In genomic region chr10:66539846-66540245, GRCm38 (mm10) we compare ENCODE assay signal across 26 mouse cellular contexts.
"Had no signal": no experiment of that assay in that cellular context is flagged by ENCODE, and none has a peak within 500 bp of the region (broad histone marks: within the 10 kb centered on the region; RNA-seq: fewer than 3 reads in every experiment).

No protein-coding gene starts in this region.

- H3K27ac ChIP-seq: heart, adult 2 months; heart, embryonic 13.5 days; heart, embryonic 15.5 days; hindbrain, embryonic 13.5 days; hindbrain, embryonic 15.5 days; hindbrain, postnatal 0 days; kidney, embryonic 15.5 days; kidney, postnatal 0 days; limb, embryonic 10.5 days; limb, embryonic 12.5 days had no signal

- H3K36me3 ChIP-seq: heart, embryonic 13.5 days; heart, embryonic 15.5 days; hindbrain, embryonic 13.5 days; hindbrain, embryonic 15.5 days; kidney, embryonic 15.5 days; limb, embryonic 10.5 days; limb, embryonic 12.5 days had no signal

- H3K9ac ChIP-seq: heart, embryonic 13.5 days; heart, embryonic 15.5 days; hindbrain, embryonic 13.5 days; hindbrain, embryonic 15.5 days; kidney, embryonic 15.5 days; limb, embryonic 12.5 days had no signal

- H3K27me3 ChIP-seq: heart, embryonic 13.5 days; heart, embryonic 15.5 days; hindbrain, embryonic 13.5 days; hindbrain, embryonic 15.5 days; kidney, embryonic 15.5 days; limb, embryonic 12.5 days had no signal

- H3K4me1 ChIP-seq: heart, embryonic 13.5 days; heart, embryonic 15.5 days; hindbrain, embryonic 13.5 days; kidney, embryonic 15.5 days; limb, embryonic 10.5 days; limb, embryonic 12.5 days had no signal

- DNase-seq: gastrocnemius, postnatal 14 days; gastrocnemius, postnatal 36 days; heart, adult 11 months; heart, adult 2 months; heart, postnatal 14 days; heart, postnatal 36 days; kidney, adult 11 months; kidney, adult 2 months; kidney, adult 9 months; kidney, postnatal 14 days; kidney, postnatal 36 days; layer of hippocampus, adult 9-11 months; layer of hippocampus, postnatal 36 days; liver had no signal

- H3K4me2 ChIP-seq: heart, embryonic 11.5 days; heart, embryonic 13.5 days; heart, embryonic 15.5 days; hindbrain, embryonic 13.5 days; hindbrain, embryonic 15.5 days; kidney, embryonic 15.5 days; limb, embryonic 12.5 days; liver, embryonic 11.5 days had no signal

- H3K9me3 ChIP-seq: heart, embryonic 13.5 days; heart, embryonic 15.5 days; hindbrain, embryonic 13.5 days; hindbrain, embryonic 15.5 days; kidney, embryonic 15.5 days; limb, embryonic 10.5 days; limb, embryonic 12.5 days had no signal

- H3K4me3 ChIP-seq: heart, adult 2 months; heart, embryonic 13.5 days; heart, embryonic 15.5 days; hindbrain, embryonic 13.5 days; hindbrain, embryonic 15.5 days; kidney, embryonic 15.5 days; limb, embryonic 10.5 days; limb, embryonic 12.5 days had no signal

- ATAC-seq: hindbrain, postnatal 0 days; intestine, embryonic 16.5 days had no signal
